Mouse (Mus musculus): Measurements from ENCODE around the gene Scaper.

GRCm38 (mm10) chr9:55571071-55571470, 366.8 kb downstream of the Scaper start:
- no peak for TF ChIP-seq USF1 (IDR thresholded peaks at IDR 0.05; ENCODE audit: low read depth)
- no peak for TF ChIP-seq E2F4 (IDR thresholded peaks at IDR 0.05; ENCODE audit: insufficient read depth)
- TF ChIP-seq POLR2AphosphoS2 (IDR thresholded peaks at IDR 0.05; ENCODE audit: insufficient read length, low read depth) = no peak
- TF ChIP-seq POLR2A (IDR thresholded peaks at IDR 0.05; ENCODE audit: insufficient read length, low read depth) = no peak
- no peak for TF ChIP-seq MYOG (IDR thresholded peaks at IDR 0.05; ENCODE audit: control insufficient read depth in 1 of 3, insufficient read depth in 1 of 3, insufficient read length in 2 of 3, low read depth in 2 of 3)
- TF ChIP-seq SRF (IDR thresholded peaks at IDR 0.05; ENCODE audit: control insufficient read depth, insufficient read length, low read depth) = no peak
- TF ChIP-seq REST (IDR thresholded peaks at IDR 0.05; ENCODE audit: insufficient read depth, insufficient read length) = no peak
- no peak for TF ChIP-seq CEBPB (IDR thresholded peaks at IDR 0.05; ENCODE audit: insufficient read depth, poor library complexity, severe bottlenecking)
- no peak for TF ChIP-seq MAX (IDR thresholded peaks at IDR 0.05; ENCODE audit: low read depth)
- no peak for TF ChIP-seq TCF12 (IDR thresholded peaks at IDR 0.05; ENCODE audit: insufficient read depth, poor library complexity, severe bottlenecking)

Measured in myocyte (in vitro differentiated cells).